Mouse (Mus musculus) kidney, adult 2 months (tissue): ENCODE measurements around the gene Slc4a1.

Source experiments
- CTCF ChIP-seq: fragments of 200-500 bp; conservative IDR thresholded peaks from 2 replicates; pipeline ENCODE4 v1.5.1; 2011; ENCODE audit warnings: low read depth, mild to moderate bottlenecking, control low read depth, low read length, moderate library complexity, mixed read lengths; ENCODE audit not compliant: insufficient read depth, insufficient read length
- POLR2A ChIP-seq: fragments of 200-500 bp; IDR thresholded peaks from one replicate; pipeline ENCODE4 v1.6.1; 2011; ENCODE audit warnings: low read depth, low read length, control low read depth

- TF ChIP-seq CTCF (no peak), POLR2A (no peak)
Observed at GRCm38 (mm10) chr11:102334010-102334409, 32.0 kb downstream of the Slc4a1 start.
